Mouse (Mus musculus): ENCODE measurements around the gene Ube2c.

- TF ChIP-seq ZNF384 (IDR thresholded peaks at IDR 0.05; ENCODE audit: low read depth, low read length) (no peak), HCFC1 (IDR thresholded peaks at IDR 0.05; ENCODE audit: borderline replicate concordance, insufficient read depth, low read length) (no peak), ZC3H11A (IDR thresholded peaks at IDR 0.05; ENCODE audit: borderline replicate concordance, low read depth, low read length) (no peak), CHD2 (IDR thresholded peaks at IDR 0.05; ENCODE audit: low read depth, low read length) (no peak)
Measured at GRCm38 (mm10) chr2:164723276-164723675, 46.4 kb upstream of the Ube2c start.

Data from ES-E14 (cell line).